Mouse (Mus musculus) liver, adult 2 months (tissue): ENCODE results near the gene Gap43.
"Not testable (repeated sequence)": the region's sequence is repeated elsewhere in the genome, so short reads cannot be mapped to it uniquely, and the experiment has no call there.

Experiments
- CTCF ChIP-seq: fragments of 200-500 bp; IDR thresholded peaks from 2 replicates; pipeline ENCODE4 v1.5.1; 2011; ENCODE audit warnings: low read depth, low read length, control low read depth
- POLR2A ChIP-seq: fragments of 200-500 bp; IDR thresholded peaks from 2 replicates; pipeline ENCODE4 v1.6.1; 2011; ENCODE audit warnings: low read length, control low read depth; ENCODE audit not compliant: insufficient read depth; ENCODE audit errors: extremely low read depth

DNA sequence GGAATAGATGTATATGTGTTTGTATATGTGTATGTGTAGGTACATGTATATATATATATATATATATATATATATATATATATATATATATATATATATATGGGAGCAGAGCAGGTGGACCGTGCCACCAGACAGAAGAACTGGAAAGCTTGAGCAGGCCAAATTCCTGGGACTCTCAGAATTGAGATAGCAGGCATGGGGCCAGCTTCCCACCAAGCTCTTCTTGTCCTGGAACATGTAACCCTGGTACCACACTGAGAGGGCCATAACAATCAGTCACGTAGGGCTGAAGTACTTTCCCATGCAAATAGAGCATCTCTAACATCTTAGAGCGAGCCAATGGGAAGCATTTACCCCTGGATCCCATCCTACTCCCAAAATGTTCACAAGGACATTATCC, 96.3 kb downstream of the Gap43 start:
- TF ChIP-seq CTCF, POLR2A: not testable (repeated sequence)
